Mouse (Mus musculus) erythroblast, embryonic 14.5 days (primary cell): Measurements from ENCODE around the gene Dzip1l. TPM values are rescaled to one million over a fixed set of nuclear protein-coding genes. Genes with fewer than 3 reads are reported as not detected.
"Not testable (repeated sequence)": the region's sequence is repeated elsewhere in the genome, so short reads cannot be mapped to it uniquely, and the experiment has no call there.

ENCODE experiments used
- H3K27me3 ChIP-seq: 2 replicates; pipeline ENCODE4 v1.6.1; 2012; ENCODE audit warnings: inconsistent platforms; ENCODE audit not compliant: control insufficient read depth
- H3K36me3 ChIP-seq: 2 replicates; pipeline ENCODE4 v1.6.1; 2012; ENCODE audit warnings: mild to moderate bottlenecking, inconsistent platforms; ENCODE audit not compliant: control insufficient read depth
- H3K4me1 ChIP-seq: 2 replicates; pipeline ENCODE4 v1.6.1; 2012; ENCODE audit warnings: inconsistent platforms; ENCODE audit not compliant: control insufficient read depth
- H3K4me3 ChIP-seq: replicated peaks from 2 replicates; pipeline ENCODE3; 2012; ENCODE audit warnings: moderate library complexity, mild to moderate bottlenecking, inconsistent platforms
- H3K9me3 ChIP-seq: 2 replicates; pipeline ENCODE4 v1.6.1; 2012; ENCODE audit warnings: low read length, inconsistent platforms, mixed read lengths; ENCODE audit not compliant: control insufficient read depth
- GATA1 ChIP-seq: IDR thresholded peaks from 2 replicates; pipeline ENCODE4 v1.6.1; 2012; ENCODE audit warnings: low read length, inconsistent platforms, mixed read lengths
- TAL1 ChIP-seq: IDR thresholded peaks from 3 replicates; pipeline ENCODE4 v1.6.1; 2012; ENCODE audit warnings: low read length, inconsistent platforms, mixed read lengths
- polyA plus RNA-seq: library from polyadenylated mRNA; stranded (reverse); fragments of >175 nt; gene quantifications from 2 replicates; pipeline ENCODE4 v1.2.3, GENCODE M21; 2012

The Dzip1l gene
- polyA plus RNA-seq = 0.02 TPM in 1 of 2 replicates, not detected in the other

DNA sequence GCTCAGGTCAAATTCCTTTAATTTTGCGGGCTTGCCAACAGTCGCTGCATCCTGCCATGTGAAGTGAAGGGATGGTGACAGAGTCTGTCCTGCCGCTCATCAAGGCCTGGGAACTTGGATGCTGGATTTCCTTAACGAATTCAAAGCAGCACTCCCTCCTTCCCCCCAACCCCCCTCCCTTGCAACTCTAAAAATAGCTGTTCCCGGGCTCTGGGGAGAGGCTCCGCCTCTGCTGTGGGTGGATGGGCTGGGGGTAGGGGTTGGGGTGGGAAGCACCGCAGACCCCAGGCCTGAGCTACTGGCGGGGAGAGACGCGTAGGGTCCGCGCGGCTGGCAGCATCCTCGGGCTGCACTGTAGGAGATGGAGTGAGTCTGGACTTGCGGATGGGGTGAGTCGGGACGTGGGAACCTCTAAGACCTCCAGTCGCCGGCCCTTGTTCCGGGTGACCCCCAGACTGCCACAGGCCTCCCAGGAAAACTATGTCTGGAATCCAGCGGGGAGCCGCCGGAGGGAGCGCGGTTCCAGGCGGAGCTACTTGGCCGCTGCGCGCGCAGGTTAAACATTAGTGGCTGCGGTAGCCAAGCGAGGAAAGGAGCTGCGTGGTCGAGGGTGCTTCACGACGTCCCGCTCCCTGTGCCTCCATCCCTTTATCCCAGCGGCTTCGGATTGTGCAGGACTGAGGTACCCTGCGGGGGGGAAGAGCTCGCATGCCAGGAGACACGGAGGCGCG lies at the start of gene Dzip1l:
TSS of gene Dzip1l (plus strand) at position 216 of the 731 bp plus-strand sequence.
- no peaks in the 10 kb centered on the region for H3K36me3 ChIP-seq
- peak within 1 kb of the TSS; percentile 55 for H3K4me3 ChIP-seq
- H3K27me3 ChIP-seq = peaks cover 20% of the 10 kb centered on the region
- H3K9me3 ChIP-seq = no peaks in the 10 kb centered on the region
- TF ChIP-seq TAL1 = no peak
- TF ChIP-seq GATA1 = no peak
- H3K4me1 ChIP-seq = peaks cover 9% of the 10 kb centered on the region; the same call in 1 of the 2 replicates

DNA sequence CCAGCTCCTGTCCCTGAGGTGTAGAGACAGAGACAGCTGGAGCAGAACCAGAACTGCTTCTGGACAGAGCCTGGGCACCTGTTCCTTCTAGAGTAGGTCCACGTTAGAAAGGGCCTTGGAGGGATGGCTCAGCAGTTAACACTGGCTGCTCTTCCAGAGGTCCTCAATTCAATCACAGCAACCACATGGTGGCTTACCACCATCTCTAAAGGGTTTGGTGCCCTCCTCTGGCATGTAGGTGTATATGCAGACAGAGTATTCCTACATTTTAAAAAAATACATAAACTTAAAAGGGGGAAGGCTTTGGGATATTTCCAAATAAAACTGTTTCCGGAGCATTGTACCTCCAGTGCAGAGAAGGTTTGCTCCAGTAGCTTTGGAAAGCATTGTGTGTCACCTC lies 48.6 kb upstream of the Dzip1l start:
- Histone ChIP-seq H3K4me3 (no peak overlapping the region), H3K4me1 (peaks cover 18% of the 10 kb centered on the region), H3K9me3 (no peaks in the 10 kb centered on the region), H3K36me3 (peaks cover 77% of the 10 kb centered on the region), H3K27me3 (no peaks in the 10 kb centered on the region)
- no peak for TF ChIP-seq TAL1
- TF ChIP-seq GATA1 = no peak

DNA sequence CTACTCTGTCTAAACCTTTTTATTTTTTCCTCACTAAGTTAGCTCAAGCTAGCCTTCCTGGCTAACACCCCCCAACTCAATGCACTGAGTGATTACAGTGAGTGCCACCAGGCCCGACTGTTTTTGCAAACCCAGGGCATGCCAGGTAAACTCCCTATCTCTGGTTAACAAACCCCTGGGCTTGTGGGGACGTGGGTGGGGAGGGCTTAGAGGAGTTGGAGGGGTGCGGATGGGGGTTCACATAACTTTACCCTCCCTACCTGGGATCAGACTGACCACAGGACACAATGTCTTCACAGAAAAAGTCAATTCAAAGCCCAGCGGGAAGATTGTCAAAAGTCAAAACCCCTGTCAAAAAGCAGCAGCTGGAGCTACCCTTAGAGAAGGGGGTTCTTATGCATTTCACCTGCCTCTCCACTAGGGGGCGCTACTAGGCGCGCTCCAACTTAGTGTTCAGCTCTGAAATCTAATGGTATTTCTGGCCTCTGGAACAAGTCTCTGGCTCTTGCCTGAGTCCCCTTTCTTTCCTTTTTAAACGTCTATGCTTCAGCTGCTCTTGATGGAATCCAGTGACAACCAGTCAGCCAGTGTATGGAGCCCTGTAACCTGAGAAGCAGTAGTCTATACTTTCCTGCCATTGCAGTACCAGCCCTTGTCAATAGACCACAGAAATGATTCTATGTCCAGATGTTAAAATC lies 41.6 kb upstream of the Dzip1l start:
- H3K27me3 ChIP-seq = no peaks in the 10 kb centered on the region; the same call in 1 of the 2 replicates
- no peaks in the 10 kb centered on the region for H3K9me3 ChIP-seq
- TF ChIP-seq TAL1 = no peak
- TF ChIP-seq GATA1 = no peak
- peaks cover 30% of the 10 kb centered on the region for H3K36me3 ChIP-seq
- no peak overlapping the region for H3K4me3 ChIP-seq
- no peaks in the 10 kb centered on the region for H3K4me1 ChIP-seq

DNA sequence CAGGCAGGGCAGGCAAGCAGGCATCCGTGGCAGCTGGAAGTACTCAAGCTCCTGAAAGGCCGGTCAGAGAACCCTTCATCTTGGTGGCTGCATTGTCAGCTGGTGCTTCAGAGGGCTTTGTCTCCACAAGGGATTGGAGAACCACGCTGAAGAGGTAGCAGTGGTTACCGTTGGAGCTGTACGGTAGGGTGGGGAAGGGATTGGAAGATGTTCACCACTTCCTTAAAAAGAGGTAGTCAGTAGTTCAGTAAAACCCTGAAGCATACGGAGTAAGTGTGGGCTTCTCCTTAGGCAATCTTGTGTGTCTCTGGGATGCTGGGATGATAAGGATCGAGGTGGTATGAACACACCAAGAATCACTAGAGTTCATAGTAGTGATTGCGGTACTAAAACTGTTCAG lies 38.2 kb upstream of the Dzip1l start:
- Histone ChIP-seq H3K9me3 (peaks cover 6% of the 10 kb centered on the region), H3K36me3 (no peaks in the 10 kb centered on the region), H3K4me3 (no peak overlapping the region), H3K27me3 (no peaks in the 10 kb centered on the region; the same call in 1 of the 2 replicates), H3K4me1 (no peaks in the 10 kb centered on the region)
- TF ChIP-seq GATA1 (no peak), TAL1 (no peak)

DNA sequence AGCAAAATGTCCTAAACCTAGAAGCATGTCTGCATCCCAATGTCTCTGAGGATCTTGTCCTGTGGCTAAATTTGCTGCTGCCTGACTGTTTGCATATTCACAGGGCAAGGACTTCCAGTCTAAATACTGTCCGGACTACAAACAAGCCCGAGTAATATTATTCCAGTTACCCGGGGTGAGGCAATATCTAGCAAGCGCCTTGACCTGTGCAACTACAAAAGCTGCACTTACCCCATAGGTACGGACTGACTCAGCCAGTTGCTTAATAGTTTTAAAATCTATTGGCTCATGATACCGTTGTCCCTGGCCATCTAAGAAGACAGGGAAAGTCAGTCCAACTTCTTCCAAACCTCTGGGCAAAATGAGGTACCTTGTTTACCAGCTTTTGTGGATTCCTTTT lies 30.2 kb upstream of the Dzip1l start:
- not testable (repeated sequence) for H3K36me3 ChIP-seq, H3K4me1 ChIP-seq, H3K27me3 ChIP-seq, H3K4me3 ChIP-seq
- peaks cover 11% of the 10 kb centered on the region for H3K9me3 ChIP-seq

DNA sequence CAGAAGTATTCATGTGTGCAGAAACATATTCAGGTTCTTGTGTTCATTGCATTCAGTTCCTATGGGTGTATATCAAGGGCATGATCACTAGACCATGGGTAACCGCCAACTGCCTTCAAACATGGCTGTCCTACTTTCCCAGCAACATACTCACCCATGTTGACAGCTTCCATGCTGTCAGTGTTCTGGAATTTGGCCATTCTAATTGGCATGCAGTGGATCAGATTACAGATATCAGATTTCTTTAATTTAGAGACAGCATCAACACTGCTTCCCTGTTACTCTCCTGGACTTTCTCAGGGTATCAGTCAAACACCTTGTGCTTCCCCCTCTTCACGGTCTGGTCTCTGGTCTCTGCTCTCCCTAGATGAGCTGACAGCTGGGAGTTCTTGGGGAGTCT lies 25.7 kb upstream of the Dzip1l start:
- no peaks in the 10 kb centered on the region for H3K4me1 ChIP-seq
- H3K4me3 ChIP-seq = no peak overlapping the region
- H3K9me3 ChIP-seq = no peaks in the 10 kb centered on the region
- TF ChIP-seq GATA1 (no peak), TAL1 (no peak)
- no peaks in the 10 kb centered on the region for H3K36me3 ChIP-seq
- H3K27me3 ChIP-seq = no peaks in the 10 kb centered on the region

DNA sequence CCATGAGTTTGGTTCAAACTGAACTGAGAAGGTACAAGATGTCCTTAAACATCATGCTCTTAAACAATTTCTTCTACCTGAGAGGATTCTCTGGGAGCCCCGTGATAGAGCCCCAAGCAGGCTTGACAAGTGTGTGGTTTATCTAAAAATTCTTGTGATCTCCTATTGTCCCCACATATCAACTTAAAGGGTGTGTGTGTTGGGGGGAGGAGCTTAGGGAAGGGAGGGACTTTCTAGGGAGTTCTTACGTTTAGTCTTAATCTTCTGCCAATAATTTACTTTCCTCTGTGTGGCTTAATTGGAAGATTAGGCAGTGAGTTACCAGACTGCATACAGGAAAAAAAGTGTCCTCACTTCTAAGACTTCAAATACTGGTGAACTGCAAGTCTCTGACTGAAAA lies 17.1 kb upstream of the Dzip1l start, which contains the start of gene A4gnt:
TSS of gene A4gnt (plus strand) at position 301 of the 400 bp plus-strand sequence.
- Histone ChIP-seq H3K9me3 (no peaks in the 10 kb centered on the region), H3K4me1 (no peaks in the 10 kb centered on the region), H3K27me3 (0 out of 2 replicates have a peak, but pooled peaks cover 2% of the 10 kb centered on the region), H3K4me3 (no peak within 1 kb of the TSS), H3K36me3 (no peaks in the 10 kb centered on the region)
- TF ChIP-seq GATA1 (no peak), TAL1 (no peak)

DNA sequence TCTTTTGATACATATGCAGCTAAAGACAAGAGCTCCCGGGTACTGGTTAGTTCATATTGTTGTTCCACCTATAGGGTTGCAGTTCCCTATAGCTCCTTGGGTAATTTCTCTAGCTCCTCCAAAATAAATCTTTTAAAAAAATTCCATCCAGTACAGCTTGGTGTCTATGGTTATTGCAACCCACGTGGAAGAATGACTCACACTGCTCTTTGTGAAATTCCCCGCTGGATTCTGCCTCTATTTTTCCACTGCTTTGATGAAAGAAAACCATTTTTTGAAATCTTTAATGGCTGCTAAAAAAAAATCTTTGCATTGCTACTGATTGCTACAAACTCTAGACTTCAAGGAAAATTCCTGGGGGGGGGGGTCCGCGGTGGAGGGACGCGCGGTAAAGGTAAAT lies 9.6 kb upstream of the Dzip1l start:
- TF ChIP-seq GATA1 (no peak), TAL1 (no peak)
- H3K36me3 ChIP-seq = no peaks in the 10 kb centered on the region
- no peaks in the 10 kb centered on the region for H3K27me3 ChIP-seq

DNA sequence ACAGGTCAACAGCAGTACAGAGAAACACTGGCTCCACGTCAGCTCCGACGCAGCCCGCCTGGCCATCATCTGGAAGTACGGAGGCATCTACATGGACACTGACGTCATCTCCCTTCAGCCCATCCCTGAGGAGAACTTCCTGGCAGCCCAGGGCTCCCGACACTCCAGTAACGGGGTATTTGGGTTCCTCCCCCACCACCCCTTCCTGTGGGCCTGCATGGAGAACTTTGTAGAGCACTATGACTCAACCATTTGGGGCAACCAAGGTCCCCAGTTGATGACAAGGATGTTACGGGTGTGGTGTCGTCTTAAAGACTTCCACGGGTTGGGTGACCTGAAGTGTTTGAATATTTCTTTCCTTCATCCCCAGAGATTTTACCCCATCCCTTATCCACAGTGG lies 9.1 kb upstream of the Dzip1l start:
- H3K4me3 ChIP-seq = no peak overlapping the region
- H3K9me3 ChIP-seq = no peaks in the 10 kb centered on the region
- no peaks in the 10 kb centered on the region for H3K4me1 ChIP-seq
- no peaks in the 10 kb centered on the region for H3K36me3 ChIP-seq
- TF ChIP-seq TAL1 (no peak), GATA1 (no peak)
- H3K27me3 ChIP-seq = no peaks in the 10 kb centered on the region

More for the DNA sequence above, 9.6 kb upstream of the Dzip1l start:
- no peaks in the 10 kb centered on the region for H3K4me1 ChIP-seq
- no peaks in the 10 kb centered on the region for H3K9me3 ChIP-seq
- no peak overlapping the region for H3K4me3 ChIP-seq
